Mouse (Mus musculus): ENCODE results near the gene Rbfox3. TPM values are rescaled to one million over a fixed set of nuclear protein-coding genes. Genes with fewer than 3 reads are reported as not detected.

The Rbfox3 gene
- polyA plus RNA-seq, 1 experiment from 2014 or later = 0.29 TPM

DNA sequence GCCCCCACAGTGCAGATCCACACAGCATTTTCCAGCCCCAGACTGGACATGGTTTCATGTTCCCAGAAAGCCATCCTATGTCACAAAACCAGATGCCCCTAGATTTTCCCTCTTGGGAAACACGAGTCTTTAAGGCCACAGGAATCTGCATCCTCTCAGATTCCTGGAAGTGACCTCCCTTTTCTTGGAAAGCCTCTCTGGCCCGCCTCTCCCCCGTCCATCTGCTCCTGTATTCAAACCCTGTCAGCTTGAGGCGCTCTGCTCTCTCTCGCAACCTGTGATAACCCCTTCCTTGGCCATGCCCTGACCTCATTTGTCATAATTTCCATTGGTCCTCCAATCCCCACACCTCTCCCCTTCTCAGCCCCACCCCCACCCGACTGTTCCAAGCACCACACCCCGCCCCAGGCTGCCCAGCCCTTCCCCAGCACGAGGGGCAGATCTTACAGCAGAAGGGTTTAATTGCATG, 183.3 kb downstream of the Rbfox3 start:
- Histone ChIP-seq H3K27ac (no peak overlapping the region), H3K9ac (no peak overlapping the region), H3K4me3 (no peak overlapping the region), H3K36me3 (no peaks in the 10 kb centered on the region), H3K27me3 (no peaks in the 10 kb centered on the region), H3K4me1 (peaks cover 25% of the 10 kb centered on the region), H3K4me2 (no peak overlapping the region), H3K9me3 (no peaks in the 10 kb centered on the region)
- ATAC-seq (ENCODE audit: borderline replicate concordance, extremely low read depth, low FRiP score, low TSS enrichment) = no peak
- WGBS = 9% methylated on average over 8 of the region's 8 CpGs

DNA sequence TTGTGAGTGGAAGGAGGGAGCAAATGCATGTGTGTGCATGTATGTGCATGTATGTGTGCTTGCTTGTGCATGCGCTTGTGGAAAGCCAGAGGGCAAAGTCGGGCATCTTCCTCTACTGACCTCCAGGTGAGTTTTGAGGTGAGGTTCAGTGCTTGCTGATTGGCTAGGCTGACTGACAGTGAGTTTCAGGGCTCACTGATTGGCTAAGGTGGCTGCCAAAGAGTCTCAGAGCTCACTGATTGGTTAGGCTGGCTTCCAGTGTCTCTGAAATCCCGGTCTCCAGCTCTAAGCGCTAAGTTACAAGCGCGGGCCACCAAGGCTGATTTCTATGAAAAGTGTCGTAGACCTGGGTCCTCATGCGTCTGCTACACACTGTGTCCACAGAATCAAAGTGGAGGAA, 185.0 kb downstream of the Rbfox3 start:
- Histone ChIP-seq H3K4me3 (no peak overlapping the region), H3K4me2 (no peak overlapping the region), H3K27ac (no peak overlapping the region), H3K36me3 (no peaks in the 10 kb centered on the region), H3K27me3 (no peaks in the 10 kb centered on the region), H3K9ac (no peak overlapping the region), H3K4me1 (peaks cover 31% of the 10 kb centered on the region), H3K9me3 (no peaks in the 10 kb centered on the region)
- WGBS = 84% methylated on average over 8 of the region's 8 CpGs
- no peak for ATAC-seq (ENCODE audit: borderline replicate concordance, extremely low read depth, low FRiP score, low TSS enrichment)

DNA sequence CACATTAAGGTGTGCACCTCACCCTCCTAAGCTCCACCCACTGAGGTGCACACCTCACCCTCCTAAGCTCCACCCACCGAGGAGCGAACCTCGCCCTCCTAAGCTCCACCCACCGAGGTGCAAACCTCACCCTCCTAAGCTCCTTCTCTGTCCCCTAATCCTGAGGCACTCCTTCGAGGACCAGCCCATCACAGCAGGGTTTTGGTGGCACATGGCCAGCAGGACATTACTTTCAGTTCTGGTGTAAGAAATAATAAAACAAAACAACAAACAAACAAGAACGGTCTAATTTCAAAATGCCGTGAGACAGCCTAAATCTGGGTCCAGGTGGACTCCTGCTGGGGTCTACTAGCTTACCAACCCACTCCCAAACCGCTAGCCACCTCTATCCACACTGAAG, 187.0 kb downstream of the Rbfox3 start:
- Histone ChIP-seq H3K27ac (no peak overlapping the region), H3K9ac (no peak overlapping the region), H3K4me1 (peaks cover 31% of the 10 kb centered on the region), H3K4me2 (no peak overlapping the region), H3K27me3 (no peaks in the 10 kb centered on the region), H3K4me3 (no peak overlapping the region), H3K9me3 (no peaks in the 10 kb centered on the region), H3K36me3 (no peaks in the 10 kb centered on the region)
- no peak for ATAC-seq (ENCODE audit: borderline replicate concordance, extremely low read depth, low FRiP score, low TSS enrichment)
- 70% methylated on average over 8 of the region's 8 CpGs for WGBS

DNA sequence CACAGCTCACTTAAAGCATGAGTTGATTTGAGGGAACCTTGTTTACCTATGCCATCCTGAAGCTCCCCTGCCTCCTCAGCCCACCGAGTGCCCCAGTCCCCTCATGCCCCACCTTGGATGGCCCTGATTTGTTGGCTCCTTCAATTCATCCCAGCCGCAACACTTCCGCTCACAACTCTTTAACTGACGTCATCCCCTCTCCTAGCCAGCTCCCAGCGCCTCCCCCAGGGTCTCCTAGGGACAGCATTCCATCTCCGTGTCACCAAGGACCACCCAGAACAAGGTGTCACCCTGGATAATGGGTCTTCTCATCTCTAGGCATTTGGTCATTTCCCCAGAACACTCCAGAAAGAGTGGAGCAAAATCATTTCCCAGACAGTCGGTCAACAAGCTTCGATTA, 188.2 kb downstream of the Rbfox3 start:
- no peaks in the 10 kb centered on the region for H3K27me3 ChIP-seq
- no peaks in the 10 kb centered on the region for H3K9me3 ChIP-seq
- H3K9ac ChIP-seq = no peak overlapping the region
- no peak for ATAC-seq (ENCODE audit: borderline replicate concordance, extremely low read depth, low FRiP score, low TSS enrichment)
- no peak overlapping the region for H3K4me3 ChIP-seq
- H3K4me1 ChIP-seq = peaks cover 20% of the 10 kb centered on the region
- H3K4me2 ChIP-seq = no peak overlapping the region
- no peak overlapping the region for H3K27ac ChIP-seq
- WGBS = 34% methylated on average over 8 of the region's 8 CpGs
- H3K36me3 ChIP-seq = no peaks in the 10 kb centered on the region

DNA sequence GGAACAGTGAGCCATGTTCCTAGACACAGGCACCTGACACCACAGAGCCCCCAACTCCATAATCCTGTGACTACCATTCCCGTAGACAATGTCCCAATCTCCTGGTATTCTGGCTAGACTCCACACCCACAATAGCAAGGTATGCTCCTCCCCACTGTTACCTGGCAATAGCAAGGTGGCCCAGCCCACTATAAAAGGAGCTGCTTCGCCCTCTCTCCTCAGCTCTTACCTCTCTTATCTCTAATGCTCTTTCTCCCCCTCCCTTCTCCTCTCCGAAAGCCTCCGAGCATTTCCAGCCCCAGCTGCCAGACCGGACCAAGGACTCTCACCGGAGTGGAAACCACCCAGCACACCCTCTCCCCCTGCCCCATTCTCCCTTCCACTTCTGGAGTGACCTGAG, 189.5 kb downstream of the Rbfox3 start:
- Histone ChIP-seq H3K4me3 (no peak overlapping the region), H3K4me2 (no peak overlapping the region), H3K27ac (no peak overlapping the region), H3K4me1 (peaks cover 14% of the 10 kb centered on the region), H3K36me3 (no peaks in the 10 kb centered on the region), H3K9ac (no peak overlapping the region), H3K9me3 (no peaks in the 10 kb centered on the region), H3K27me3 (no peaks in the 10 kb centered on the region)
- no peak for ATAC-seq (ENCODE audit: borderline replicate concordance, extremely low read depth, low FRiP score, low TSS enrichment)
- 31% methylated on average over 6 of the region's 6 CpGs for WGBS

DNA sequence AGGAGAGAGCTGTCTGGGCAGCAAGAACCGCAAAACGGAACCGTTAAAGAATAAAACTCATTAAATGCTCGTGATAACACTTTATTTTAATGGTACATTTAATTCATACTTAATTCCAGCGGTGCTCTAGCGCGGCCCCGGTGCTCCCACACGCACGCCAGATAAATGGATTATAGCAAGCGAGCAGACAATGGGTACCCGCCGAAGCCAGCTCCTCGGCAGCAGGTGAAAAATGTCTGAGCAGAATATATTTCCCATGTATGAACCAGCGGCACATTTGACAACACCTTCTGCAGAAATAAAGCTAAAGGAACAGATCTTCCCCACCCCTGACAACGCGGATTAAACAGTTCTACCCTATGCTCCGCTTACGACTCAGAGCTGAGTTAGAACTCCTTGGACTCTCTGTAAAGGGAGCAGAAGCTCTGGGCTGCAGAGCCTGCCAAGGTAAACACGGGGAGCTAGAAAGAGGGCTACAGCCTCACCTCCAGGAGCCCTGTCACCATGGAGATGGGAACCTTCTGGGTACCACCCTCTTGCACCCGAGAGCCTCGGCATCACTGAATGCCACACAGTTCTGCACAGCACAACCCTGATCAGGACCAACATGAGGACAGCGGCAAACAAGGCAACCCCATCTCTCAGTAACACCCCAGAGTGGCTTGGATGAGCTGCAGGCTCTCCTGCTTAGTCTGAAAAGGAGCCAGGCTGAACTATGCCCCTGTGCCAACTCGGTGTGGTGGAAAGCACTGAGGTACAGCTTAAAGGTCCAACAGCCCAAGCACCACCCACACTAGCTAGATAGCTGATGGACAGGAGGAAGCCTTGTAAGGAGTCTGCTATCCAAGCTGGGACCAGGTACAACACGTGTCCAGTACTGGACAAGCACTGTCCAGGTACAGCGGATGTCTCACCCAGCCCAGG, 196.5 kb downstream of the Rbfox3 start:
- ATAC-seq (ENCODE audit: borderline replicate concordance, extremely low read depth, low FRiP score, low TSS enrichment) = no peak
- Histone ChIP-seq H3K9me3 (no peaks in the 10 kb centered on the region), H3K9ac (no peak overlapping the region), H3K4me2 (no peak overlapping the region), H3K27me3 (0 out of 2 replicates have a peak, but pooled peaks cover 6% of the 10 kb centered on the region), H3K4me1 (no peaks in the 10 kb centered on the region), H3K36me3 (no peaks in the 10 kb centered on the region), H3K27ac (no peak overlapping the region), H3K4me3 (no peak overlapping the region)
- WGBS = 76% methylated on average over 26 of the region's 26 CpGs

DNA sequence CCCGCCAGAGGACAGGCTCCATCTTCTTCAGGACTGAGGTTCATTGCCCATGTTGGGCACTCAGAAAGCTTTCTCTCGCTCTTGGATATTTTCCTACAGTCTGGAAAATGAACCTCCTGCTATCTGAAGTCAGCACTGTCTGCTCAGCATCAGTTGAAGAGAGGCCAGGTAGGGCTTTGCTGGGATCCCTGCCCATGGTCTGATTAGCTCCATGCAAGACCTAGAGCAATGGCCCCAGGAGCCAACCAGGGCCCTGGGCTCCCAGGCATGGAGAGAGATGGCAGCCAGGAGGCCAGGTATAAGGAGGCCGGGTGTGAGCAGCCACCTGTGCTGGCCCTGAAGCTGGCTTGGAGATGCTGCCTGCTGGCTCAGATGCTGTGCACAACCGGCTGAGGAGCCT, 198.6 kb downstream of the Rbfox3 start:
- Histone ChIP-seq H3K4me3 (no peak overlapping the region), H3K9me3 (no peaks in the 10 kb centered on the region), H3K4me2 (no peak overlapping the region), H3K9ac (no peak overlapping the region), H3K36me3 (no peaks in the 10 kb centered on the region), H3K4me1 (no peaks in the 10 kb centered on the region), H3K27me3 (0 out of 2 replicates have a peak, but pooled peaks cover 6% of the 10 kb centered on the region), H3K27ac (no peak overlapping the region)
- ATAC-seq (ENCODE audit: borderline replicate concordance, extremely low read depth, low FRiP score, low TSS enrichment) = no peak
- 70% methylated on average over 4 of the region's 4 CpGs for WGBS

DNA sequence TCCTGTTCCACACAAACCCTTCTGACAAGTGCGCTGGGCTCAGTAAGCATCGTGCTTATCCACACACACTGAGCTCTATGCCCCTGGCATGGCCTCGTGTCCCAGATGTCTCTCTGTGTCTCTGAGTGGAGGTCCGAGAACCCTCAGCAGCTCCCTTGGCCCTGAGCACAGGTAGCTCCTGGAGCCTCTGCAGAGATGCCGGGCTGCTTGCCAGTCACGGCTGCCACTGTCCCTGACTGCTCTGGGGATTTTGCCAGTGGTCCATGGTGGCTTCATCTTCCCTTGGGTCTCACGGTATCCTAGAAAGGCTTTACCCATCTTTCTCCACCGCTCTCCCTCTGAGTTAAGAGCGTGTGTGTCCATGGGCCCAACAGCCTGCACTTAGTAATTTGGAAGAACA, 199.3 kb downstream of the Rbfox3 start:
- no peak for ATAC-seq (ENCODE audit: borderline replicate concordance, extremely low read depth, low FRiP score, low TSS enrichment)

DNA sequence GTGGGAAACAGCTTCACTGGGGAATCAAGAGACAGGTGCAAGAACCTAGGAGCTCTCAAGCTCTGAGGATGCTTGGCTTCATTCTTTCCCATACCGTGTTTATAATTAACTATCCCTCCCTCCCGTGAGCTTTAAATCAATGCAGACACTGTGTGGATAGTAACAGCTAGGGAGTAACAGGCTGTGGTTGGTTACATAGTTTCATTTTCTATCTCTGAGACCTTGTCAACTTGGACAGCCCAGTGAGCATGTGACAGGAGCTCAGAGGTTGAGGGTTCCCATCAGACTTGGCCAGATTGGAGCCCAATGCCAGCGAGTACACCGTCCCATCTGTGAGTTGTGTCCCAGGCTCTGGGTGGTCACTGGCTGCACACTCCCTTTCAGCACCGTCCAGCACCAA, 201.4 kb downstream of the Rbfox3 start:
- Histone ChIP-seq H3K4me2 (no peak overlapping the region), H3K27me3 (0 out of 2 replicates have a peak, but pooled peaks cover 6% of the 10 kb centered on the region), H3K4me3 (no peak overlapping the region), H3K9me3 (no peaks in the 10 kb centered on the region), H3K36me3 (no peaks in the 10 kb centered on the region), H3K9ac (no peak overlapping the region), H3K27ac (no peak overlapping the region), H3K4me1 (no peaks in the 10 kb centered on the region)
- no peak for ATAC-seq (ENCODE audit: borderline replicate concordance, extremely low read depth, low FRiP score, low TSS enrichment)
- 69% methylated on average over 5 of the region's 5 CpGs for WGBS

More for the DNA sequence above, 199.3 kb downstream of the Rbfox3 start:
- Histone ChIP-seq H3K4me3 (no peak overlapping the region), H3K27me3 (0 out of 2 replicates have a peak, but pooled peaks cover 6% of the 10 kb centered on the region), H3K9me3 (no peaks in the 10 kb centered on the region), H3K36me3 (no peaks in the 10 kb centered on the region), H3K27ac (no peak overlapping the region), H3K4me2 (no peak overlapping the region), H3K9ac (no peak overlapping the region), H3K4me1 (no peaks in the 10 kb centered on the region)
- WGBS = 75% methylated on average over 9 of the region's 9 CpGs

DNA sequence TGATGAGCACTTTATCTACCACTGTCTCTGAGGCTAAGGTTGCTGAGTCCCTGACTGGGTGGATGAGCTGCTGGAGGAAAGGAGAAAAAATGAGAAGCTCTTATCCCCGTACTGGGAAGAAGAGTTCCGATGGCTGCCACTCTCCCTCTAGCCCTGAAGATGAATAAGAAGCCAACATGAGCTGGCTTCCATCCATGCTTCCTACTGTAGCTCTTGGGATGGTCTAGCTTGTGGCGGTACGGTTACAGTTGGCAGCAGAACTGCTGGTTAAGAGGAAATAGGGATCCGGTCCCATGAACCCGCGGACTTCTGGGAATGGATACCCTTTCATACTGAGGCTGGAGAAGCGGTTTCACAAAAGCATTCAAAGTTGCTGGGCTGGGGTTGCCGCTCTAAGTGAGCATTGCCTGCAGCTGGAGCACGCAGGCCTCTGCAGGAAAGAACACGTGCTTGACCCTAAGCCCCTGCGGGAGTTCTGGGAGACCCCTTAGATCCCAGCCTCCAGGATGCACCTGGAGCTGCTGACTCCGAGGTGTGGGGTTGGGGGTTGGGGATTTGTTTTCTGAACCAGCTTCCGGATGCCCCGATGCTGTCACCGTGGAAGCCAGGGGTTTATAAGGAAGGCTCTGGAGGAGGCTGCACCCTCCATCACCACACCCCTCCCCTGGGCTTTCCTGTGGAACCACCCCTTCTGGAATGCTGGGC, 215.0 kb downstream of the Rbfox3 start:
- no peaks in the 10 kb centered on the region for H3K36me3 ChIP-seq
- no peak overlapping the region for H3K27ac ChIP-seq
- H3K4me3 ChIP-seq = no peak overlapping the region
- H3K9me3 ChIP-seq = no peaks in the 10 kb centered on the region
- ATAC-seq (ENCODE audit: borderline replicate concordance, extremely low read depth, low FRiP score, low TSS enrichment) = no peak
- 47% methylated on average over 16 of the region's 16 CpGs for WGBS
- no peak overlapping the region for H3K9ac ChIP-seq
- H3K4me2 ChIP-seq = no peak overlapping the region
- H3K4me1 ChIP-seq = no peaks in the 10 kb centered on the region
- peaks cover 4% of the 10 kb centered on the region; the same call in 1 of the 2 replicates for H3K27me3 ChIP-seq

DNA sequence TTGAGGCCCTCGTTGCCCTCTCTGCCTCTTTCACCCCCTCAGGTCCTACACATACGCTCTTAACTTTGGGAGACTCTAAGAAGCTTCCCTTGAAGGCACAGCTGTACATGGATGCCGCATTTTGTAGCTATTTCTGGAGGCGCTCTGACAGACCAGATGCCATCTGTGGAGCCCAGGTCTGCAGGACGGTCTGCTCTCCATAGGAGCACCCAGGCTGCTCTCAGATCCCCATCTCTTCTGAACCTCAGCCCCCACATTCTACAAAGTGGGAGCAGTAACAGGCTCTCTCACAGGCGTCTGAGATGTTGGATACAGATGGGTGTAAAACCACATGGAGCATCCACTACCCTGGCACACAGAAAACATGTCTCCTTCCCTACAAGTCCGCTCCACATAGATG, 218.1 kb downstream of the Rbfox3 start:
- no peak overlapping the region for H3K27ac ChIP-seq
- no peak overlapping the region for H3K4me2 ChIP-seq
- H3K4me1 ChIP-seq = no peaks in the 10 kb centered on the region
- no peaks in the 10 kb centered on the region for H3K9me3 ChIP-seq
- no peaks in the 10 kb centered on the region for H3K36me3 ChIP-seq
- H3K27me3 ChIP-seq = peaks cover 4% of the 10 kb centered on the region; the same call in 1 of the 2 replicates
- no peak overlapping the region for H3K9ac ChIP-seq
- ATAC-seq (ENCODE audit: borderline replicate concordance, extremely low read depth, low FRiP score, low TSS enrichment) = no peak
- 78% methylated on average over 7 of the region's 7 CpGs for WGBS
- H3K4me3 ChIP-seq = no peak overlapping the region

DNA sequence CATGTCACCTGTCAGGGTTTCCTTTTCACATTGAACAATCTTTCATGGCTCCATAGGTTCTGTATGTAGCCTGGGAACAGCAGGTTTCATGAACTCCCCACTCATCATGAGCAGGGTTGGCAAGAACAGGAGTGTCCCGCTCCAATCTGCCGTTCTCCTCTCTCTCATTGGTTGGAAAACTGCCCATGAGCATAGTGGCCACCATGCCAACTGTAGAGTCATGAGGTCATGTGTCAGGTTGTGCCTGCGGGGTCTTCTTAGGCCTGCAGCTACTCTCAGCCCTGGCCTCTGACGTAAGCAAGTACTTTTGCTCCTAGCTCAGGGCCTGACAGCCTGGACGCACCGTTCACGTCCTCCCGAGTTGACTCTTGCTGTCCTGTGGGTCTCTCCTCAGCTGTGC, 221.1 kb downstream of the Rbfox3 start:
- Histone ChIP-seq H3K36me3 (no peaks in the 10 kb centered on the region), H3K4me1 (no peaks in the 10 kb centered on the region), H3K27ac (no peak overlapping the region), H3K9ac (no peak overlapping the region), H3K27me3 (no peaks in the 10 kb centered on the region), H3K4me2 (no peak overlapping the region), H3K9me3 (no peaks in the 10 kb centered on the region), H3K4me3 (no peak overlapping the region)
- WGBS = 82% methylated on average over 8 of the region's 8 CpGs
- ATAC-seq (ENCODE audit: borderline replicate concordance, extremely low read depth, low FRiP score, low TSS enrichment) = no peak
